Mouse (Mus musculus): ENCODE results near the gene 1700092M07Rik. TPM values are rescaled to one million over a fixed set of nuclear protein-coding genes. Genes with fewer than 3 reads are reported as not detected.
A peak's percentile ranks its signal among the peaks of the same experiment; 100 is the strongest.

1700092M07Rik gene
- polyA plus RNA-seq, 1 experiment from 2014 or later: 0.99 TPM

DNA sequence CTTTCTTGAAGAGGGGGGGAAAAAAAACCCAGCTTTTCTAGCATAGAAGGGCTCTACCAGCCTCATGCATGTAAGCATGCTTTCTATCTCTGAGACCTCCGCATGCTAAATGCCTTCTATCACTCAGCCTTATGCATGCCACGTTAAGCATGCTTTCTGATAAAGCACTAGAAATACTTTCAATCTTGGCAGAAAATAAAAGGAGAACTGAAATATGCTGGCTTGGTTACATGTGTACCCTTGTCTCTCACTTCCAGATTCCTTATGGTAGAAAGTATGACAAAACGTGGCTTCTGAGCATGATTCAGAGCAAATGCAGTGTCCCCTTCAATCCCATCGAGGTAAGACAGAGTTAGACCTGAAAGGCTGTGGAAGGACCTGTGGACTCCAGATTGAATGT is 22.8 kb downstream of the 1700092M07Rik start:
- WGBS: 95% methylated on average over 4 of the region's 4 CpGs
- Histone ChIP-seq H3K9ac (ENCODE audit: low read length) (no peak overlapping the region), H3K36me3 (ENCODE audit: control insufficient read depth, insufficient read depth, low read length) (peaks cover 40% of the 10 kb centered on the region), H3K27me3 (ENCODE audit: control insufficient read depth, insufficient read depth, low read length) (no peaks in the 10 kb centered on the region), H3K4me1 (ENCODE audit: control insufficient read depth, insufficient read depth, low read length) (no peaks in the 10 kb centered on the region), H3K4me3 (ENCODE audit: low read depth, low read length) (no peak overlapping the region), H3K4me2 (ENCODE audit: low read depth, severe bottlenecking) (no peak overlapping the region), H3K27ac (replicated peaks; ENCODE audit: low read depth, low read length) (no peak overlapping the region), H3K9me3 (ENCODE audit: control insufficient read depth, low read length) (peaks cover 10% of the 10 kb centered on the region)
- DNase-seq (ENCODE audit: low spot score): no peak
- no peak for ATAC-seq (ENCODE audit: insufficient number of reproducible peaks, low FRiP score, low TSS enrichment, low read depth)

DNA sequence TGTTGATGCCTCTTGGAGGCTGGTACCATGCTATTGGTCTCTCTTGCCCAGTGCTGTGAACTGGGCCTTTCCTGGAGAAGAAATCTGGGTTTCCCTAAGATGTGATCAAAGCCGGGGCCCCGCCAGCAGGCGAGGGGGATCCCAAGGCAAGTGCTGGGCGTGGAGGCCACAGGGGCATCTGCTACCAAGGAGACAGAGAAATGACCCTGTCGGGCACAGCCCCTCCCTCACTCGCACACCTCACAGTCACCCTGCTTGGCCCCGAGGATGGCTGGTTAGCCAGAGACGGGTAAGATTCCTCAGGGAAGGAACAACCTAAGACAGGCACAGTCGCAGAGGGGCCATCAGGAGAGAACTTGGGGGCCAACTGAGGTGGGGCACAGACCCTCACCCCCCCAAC is 25.0 kb downstream of the 1700092M07Rik start:
- Histone ChIP-seq H3K27ac (replicated peaks; ENCODE audit: low read depth, low read length) (no peak overlapping the region), H3K4me1 (ENCODE audit: control insufficient read depth, insufficient read depth, low read length) (peaks cover 5% of the 10 kb centered on the region; the same call in 1 of the 2 replicates), H3K4me3 (ENCODE audit: low read depth, low read length) (no peak overlapping the region), H3K9me3 (ENCODE audit: control insufficient read depth, low read length) (peaks cover 10% of the 10 kb centered on the region), H3K36me3 (ENCODE audit: control insufficient read depth, insufficient read depth, low read length) (peaks cover 48% of the 10 kb centered on the region), H3K27me3 (ENCODE audit: control insufficient read depth, insufficient read depth, low read length) (no peaks in the 10 kb centered on the region), H3K9ac (ENCODE audit: low read length) (no peak overlapping the region), H3K4me2 (ENCODE audit: low read depth, severe bottlenecking) (no peak overlapping the region)
- ATAC-seq (ENCODE audit: insufficient number of reproducible peaks, low FRiP score, low TSS enrichment, low read depth): no peak
- WGBS: 95% methylated on average over 9 of the region's 9 CpGs
- DNase-seq (ENCODE audit: low spot score): no peak

DNA sequence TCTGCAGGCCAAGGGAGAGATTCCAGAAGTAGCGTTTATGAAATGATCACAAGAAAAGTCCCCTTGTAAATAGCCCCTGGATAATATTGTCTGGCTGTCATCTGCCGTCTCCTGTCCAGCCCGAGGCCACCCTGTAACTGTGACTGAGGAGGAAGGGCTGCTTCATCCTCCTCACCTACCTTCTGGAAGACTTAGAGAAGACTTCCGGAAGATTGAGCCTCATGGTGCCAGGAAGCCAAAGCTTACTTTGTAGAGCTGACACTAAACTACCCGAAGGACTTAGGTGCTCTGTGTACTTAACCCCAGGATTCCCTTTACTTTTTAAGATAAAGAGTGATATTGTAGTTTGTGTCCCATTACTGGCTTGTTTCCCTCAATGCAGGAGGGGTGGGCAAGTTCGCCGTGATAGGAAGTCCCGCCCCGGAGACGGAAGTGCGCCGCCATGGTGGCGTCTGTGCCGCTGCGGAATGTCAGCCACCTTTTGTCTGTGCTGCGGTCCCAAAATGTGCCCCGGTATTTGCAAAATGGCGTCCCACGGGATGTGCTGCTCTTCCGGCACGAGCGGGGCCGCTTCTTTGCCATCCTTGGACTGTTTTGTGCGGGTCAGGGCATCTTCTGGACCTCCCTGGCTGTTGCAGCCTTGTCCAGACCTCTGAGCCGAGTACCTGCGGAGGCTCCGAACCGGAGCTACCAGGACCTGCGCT is 30.2 kb downstream of the 1700092M07Rik start, which contains the start of gene Tmem223:
Gene Tmem223, plus strand, starts transcription at position 430 of the 704 bp plus-strand sequence.
- ATAC-seq (ENCODE audit: insufficient number of reproducible peaks, low FRiP score, low TSS enrichment, low read depth) (no peak), DNase-seq (ENCODE audit: low spot score) (peak; percentile 84)
- Histone ChIP-seq H3K36me3 (ENCODE audit: control insufficient read depth, insufficient read depth, low read length) (peaks cover 30% of the 10 kb centered on the region), H3K4me1 (ENCODE audit: control insufficient read depth, insufficient read depth, low read length) (peaks cover 17% of the 10 kb centered on the region), H3K4me2 (ENCODE audit: low read depth, severe bottlenecking) (peak within 1 kb of the TSS; percentile 72), H3K9ac (ENCODE audit: low read length) (peak within 1 kb of the TSS; percentile 96), H3K9me3 (ENCODE audit: control insufficient read depth, low read length) (peaks cover under 1% of the 10 kb centered on the region; the same call in 1 of the 2 replicates), H3K27ac (replicated peaks; ENCODE audit: low read depth, low read length) (peak within 1 kb of the TSS; percentile 80), H3K27me3 (ENCODE audit: control insufficient read depth, insufficient read depth, low read length) (no peaks in the 10 kb centered on the region), H3K4me3 (ENCODE audit: low read depth, low read length) (peak within 1 kb of the TSS; percentile 84)
- 22% methylated on average over 29 of the region's 29 CpGs for WGBS

DNA sequence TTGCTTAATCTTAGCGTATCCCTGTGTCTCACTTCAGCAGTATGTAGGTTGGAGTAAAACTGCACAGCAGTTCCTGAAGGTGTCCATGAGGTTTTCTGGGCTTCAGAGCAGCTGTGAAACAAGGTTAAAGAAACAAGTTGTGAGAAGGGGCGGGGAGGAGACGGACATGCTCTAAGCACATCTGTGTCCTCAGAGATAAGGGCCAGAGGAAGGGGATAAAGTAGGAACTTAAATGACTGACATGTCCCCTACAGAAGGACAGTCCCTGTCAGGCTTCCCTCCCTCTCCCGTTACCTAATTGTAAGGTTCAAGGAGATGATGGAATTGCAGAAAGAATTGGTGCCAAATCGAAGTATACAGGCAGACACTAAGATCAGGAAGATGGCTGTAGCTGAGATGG is 32.5 kb downstream of the 1700092M07Rik start:
- Histone ChIP-seq H3K4me2 (ENCODE audit: low read depth, severe bottlenecking) (peak overlapping the region; percentile 98; the same call in 1 of the 2 replicates), H3K9ac (ENCODE audit: low read length) (no peak overlapping the region), H3K27me3 (ENCODE audit: control insufficient read depth, insufficient read depth, low read length) (no peaks in the 10 kb centered on the region), H3K4me1 (ENCODE audit: control insufficient read depth, insufficient read depth, low read length) (peaks cover 17% of the 10 kb centered on the region), H3K36me3 (ENCODE audit: control insufficient read depth, insufficient read depth, low read length) (peaks cover 15% of the 10 kb centered on the region; the same call in 1 of the 2 replicates), H3K4me3 (ENCODE audit: low read depth, low read length) (peak overlapping the region; percentile 2; the same call in 1 of the 2 replicates), H3K9me3 (ENCODE audit: control insufficient read depth, low read length) (no peaks in the 10 kb centered on the region), H3K27ac (replicated peaks; ENCODE audit: low read depth, low read length) (peak overlapping the region; percentile 59; the same call in 1 of the 2 replicates)
- 85% methylated on average over 5 of the region's 5 CpGs for WGBS
- DNase-seq (ENCODE audit: low spot score) (no peak), ATAC-seq (ENCODE audit: insufficient number of reproducible peaks, low FRiP score, low TSS enrichment, low read depth) (no peak)

DNA sequence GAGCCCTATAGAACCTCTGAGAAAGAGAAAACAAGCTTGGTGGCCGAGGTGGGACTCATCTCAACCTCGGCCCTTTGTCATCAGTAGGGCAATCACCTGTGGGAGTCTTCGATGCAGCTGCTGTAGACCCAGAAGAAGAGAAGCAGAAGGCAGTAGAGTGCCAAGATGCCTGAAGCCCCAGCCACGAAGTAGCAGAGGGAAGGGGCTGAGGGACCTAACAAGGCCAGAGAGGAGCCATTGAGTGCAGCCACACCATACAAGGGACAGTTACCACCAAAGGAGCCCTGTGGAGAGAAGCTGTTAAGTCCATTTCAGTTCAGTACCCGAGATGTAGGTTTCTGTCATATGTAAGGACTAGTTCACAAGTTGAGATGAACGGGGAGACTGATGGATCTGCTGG is 32.9 kb downstream of the 1700092M07Rik start:
- ATAC-seq (ENCODE audit: insufficient number of reproducible peaks, low FRiP score, low TSS enrichment, low read depth): no peak
- DNase-seq (ENCODE audit: low spot score): no peak
- Histone ChIP-seq H3K36me3 (ENCODE audit: control insufficient read depth, insufficient read depth, low read length) (peaks cover 13% of the 10 kb centered on the region; the same call in 1 of the 2 replicates), H3K27me3 (ENCODE audit: control insufficient read depth, insufficient read depth, low read length) (no peaks in the 10 kb centered on the region), H3K4me2 (ENCODE audit: low read depth, severe bottlenecking) (peak overlapping the region; percentile 98), H3K9ac (ENCODE audit: low read length) (peak overlapping the region; percentile 51), H3K27ac (replicated peaks; ENCODE audit: low read depth, low read length) (peak overlapping the region; percentile 59), H3K4me1 (ENCODE audit: control insufficient read depth, insufficient read depth, low read length) (peaks cover 17% of the 10 kb centered on the region), H3K9me3 (ENCODE audit: control insufficient read depth, low read length) (no peaks in the 10 kb centered on the region), H3K4me3 (ENCODE audit: low read depth, low read length) (peak overlapping the region; percentile 81)
- WGBS: 50% methylated on average over 6 of the region's 6 CpGs

DNA sequence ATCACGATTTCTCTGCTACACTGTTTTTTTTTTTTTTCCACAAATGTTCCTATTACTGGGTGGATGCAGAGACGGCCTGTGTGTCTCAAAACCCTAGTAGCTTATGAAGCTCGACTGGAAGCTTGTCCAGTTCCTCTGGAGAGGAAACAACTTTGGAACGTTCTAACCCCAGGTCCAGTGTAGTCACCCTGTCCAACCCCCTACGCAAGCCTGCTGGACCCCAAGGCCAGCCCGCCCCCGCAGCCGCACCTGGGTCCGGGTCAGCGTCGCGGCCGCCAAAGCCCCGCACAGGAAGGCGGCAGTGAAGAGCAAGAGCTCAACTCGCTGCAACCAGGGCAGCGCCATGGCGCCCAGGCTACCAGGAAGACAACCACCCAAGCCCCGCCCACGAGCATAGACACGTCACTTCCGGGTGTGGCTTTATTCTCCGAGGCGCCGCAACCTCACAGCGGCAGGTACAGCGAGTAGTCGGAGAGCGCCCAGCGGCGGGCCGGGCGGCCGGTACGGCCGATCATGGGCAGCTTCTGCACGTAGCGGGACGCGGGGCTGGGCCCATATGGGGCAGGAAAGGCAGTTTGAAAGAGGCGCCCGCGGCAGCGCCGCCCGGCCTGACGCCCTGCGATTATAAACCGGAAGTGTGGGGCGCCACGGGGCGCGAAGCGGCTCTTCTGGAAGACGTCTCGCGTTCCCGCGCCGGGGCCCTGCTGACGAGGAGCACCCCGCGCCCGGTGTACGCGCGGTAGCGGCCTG is 33.7 kb downstream of the 1700092M07Rik start, which contains the start of gene Tmem179b:
Gene Tmem179b, minus strand, starts transcription at position 382 of the 750 bp plus-strand sequence.
- H3K36me3 ChIP-seq (ENCODE audit: control insufficient read depth, insufficient read depth, low read length): peaks cover 15% of the 10 kb centered on the region; the same call in 1 of the 2 replicates
- peaks cover 17% of the 10 kb centered on the region for H3K4me1 ChIP-seq (ENCODE audit: control insufficient read depth, insufficient read depth, low read length)
- ATAC-seq (ENCODE audit: insufficient number of reproducible peaks, low FRiP score, low TSS enrichment, low read depth) (peak; percentile 90), DNase-seq (ENCODE audit: low spot score) (peak; percentile 98)
- peak within 1 kb of the TSS; percentile 81 for H3K4me3 ChIP-seq (ENCODE audit: low read depth, low read length)
- no peaks in the 10 kb centered on the region for H3K27me3 ChIP-seq (ENCODE audit: control insufficient read depth, insufficient read depth, low read length)
- H3K27ac ChIP-seq (replicated peaks; ENCODE audit: low read depth, low read length): peak within 1 kb of the TSS; percentile 97
- H3K4me2 ChIP-seq (ENCODE audit: low read depth, severe bottlenecking): peak within 1 kb of the TSS; percentile 98
- WGBS: under 1% methylated on average over 61 of the region's 68 CpGs
- H3K9ac ChIP-seq (ENCODE audit: low read length): peak within 1 kb of the TSS; percentile 92
- H3K9me3 ChIP-seq (ENCODE audit: control insufficient read depth, low read length): no peaks in the 10 kb centered on the region

DNA sequence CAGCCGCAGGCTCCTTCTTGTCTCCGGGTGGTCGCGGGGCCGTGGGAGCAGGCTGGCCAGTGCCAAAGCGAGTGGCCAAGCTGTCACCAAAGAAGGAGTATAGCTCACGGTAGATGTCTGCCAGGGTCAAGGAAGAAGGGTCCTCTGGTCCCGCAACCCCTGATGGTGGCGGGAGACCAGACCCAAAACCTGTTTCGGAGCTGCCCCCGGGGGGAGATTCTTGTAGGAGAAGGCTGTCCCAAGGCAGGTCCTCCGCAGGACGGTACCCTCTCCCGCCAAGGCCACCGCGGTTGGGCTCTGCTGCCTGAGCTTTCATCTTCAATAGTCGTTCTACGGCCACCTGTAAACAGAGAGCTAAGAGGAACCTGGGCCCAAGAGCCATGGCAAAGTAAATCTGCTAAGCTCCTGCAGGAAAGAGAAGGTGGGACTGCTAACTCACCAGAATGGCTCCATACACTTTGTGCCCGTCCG is 34.5 kb downstream of the 1700092M07Rik start:
- WGBS: 6% methylated on average over 20 of the region's 20 CpGs
- Histone ChIP-seq H3K4me1 (ENCODE audit: control insufficient read depth, insufficient read depth, low read length) (peaks cover 17% of the 10 kb centered on the region), H3K4me3 (ENCODE audit: low read depth, low read length) (peak overlapping the region; percentile 81), H3K9me3 (ENCODE audit: control insufficient read depth, low read length) (no peaks in the 10 kb centered on the region), H3K36me3 (ENCODE audit: control insufficient read depth, insufficient read depth, low read length) (peaks cover 14% of the 10 kb centered on the region; the same call in 1 of the 2 replicates), H3K9ac (ENCODE audit: low read length) (peak overlapping the region; percentile 92), H3K27ac (replicated peaks; ENCODE audit: low read depth, low read length) (peak overlapping the region; percentile 97), H3K4me2 (ENCODE audit: low read depth, severe bottlenecking) (peak overlapping the region; percentile 98), H3K27me3 (ENCODE audit: control insufficient read depth, insufficient read depth, low read length) (no peaks in the 10 kb centered on the region)
- DNase-seq (ENCODE audit: low spot score) (no peak), ATAC-seq (ENCODE audit: insufficient number of reproducible peaks, low FRiP score, low TSS enrichment, low read depth) (0 out of 2 replicates have a peak, but pooled peaks have one; percentile 7)

Data from limb, embryonic 11.5 days (tissue).